ENCODE assay signal across 8 mouse cellular contexts in genomic region chr2:25261870-25262269, GRCm38 (mm10). TPM values are rescaled to one million over a fixed set of nuclear protein-coding genes. Genes with fewer than 3 reads are reported as not detected.
DNase-seq lines count a peak whose midpoint lies in the region; ATAC-seq and TF ChIP-seq lines count a peak whose summit lies in the region.

No protein-coding gene starts in this region.

- TF ChIP-seq EP300 in heart, postnatal 0 days (IDR thresholded peaks at IDR 0.05; ENCODE audit: low read depth), result no peak
- no peak for TF ChIP-seq EP300 in MEL (IDR thresholded peaks at IDR 0.05; ENCODE audit: low read depth in 1 of 2, low read length in 2 of 2)

- H3K4me1 ChIP-seq in heart, postnatal 0 days (ENCODE audit: control insufficient read depth, insufficient read depth), result peaks cover 22% of the 10 kb centered on the region
- H3K4me1 ChIP-seq in MEL (ENCODE audit: control insufficient read depth in 1 of 2, insufficient read depth in 2 of 2, low read length in 2 of 2), result peaks cover 4 to 35% of the 10 kb centered on the region in 2 experiments; a peak in 3 of 4 replicates
- peaks cover 52% of the 10 kb centered on the region for H3K4me1 ChIP-seq in hindbrain, embryonic 10.5 days (replicated peaks)
- H3K4me1 ChIP-seq in midbrain, embryonic 13.5 days (replicated peaks), result peaks cover 51% of the 10 kb centered on the region

- 0 out of 2 replicates have a peak overlapping the region, but pooled peaks have one; percentile 41 for H3K9ac ChIP-seq in heart, postnatal 0 days (replicated peaks; ENCODE audit: low read depth, low read length)
- peak overlapping the region; percentile 86 for H3K9ac ChIP-seq in MEL (ENCODE audit: control insufficient read depth, low read depth, low read length, poor library complexity, severe bottlenecking)
- H3K9ac ChIP-seq in midbrain, embryonic 13.5 days (replicated peaks), result peak overlapping the region; percentile 64; the same call in 1 of the 2 replicates

- peak overlapping the region; percentile 90 for H3K4me2 ChIP-seq in heart, postnatal 0 days (ENCODE audit: low read depth, low read length)
- peak overlapping the region; percentile 100 for H3K4me2 ChIP-seq in midbrain, embryonic 13.5 days (replicated peaks)

- no peak for TF ChIP-seq RAD21 in MEL (IDR thresholded peaks at IDR 0.05; ENCODE audit: low read depth, low read length)

- no peak for DNase-seq in heart, postnatal 0 days (ENCODE audit: low spot score)
- DNase-seq in heart, postnatal 36 days, result no peak
- no peak for DNase-seq in MEL (ENCODE audit: low read depth, low spot score)
- no peak for DNase-seq in hindbrain, embryonic 10.5 days (ENCODE audit: low spot score)
- DNase-seq in adrenal gland, adult (ENCODE audit: inconsistent age in 2 of 2, low spot score in 1 of 2), result no peak
- no peak for DNase-seq in cerebellum, adult 8-10 months

- H3K4me3 ChIP-seq in heart, postnatal 0 days (ENCODE audit: low read depth, low read length), result peak overlapping the region; percentile 60
- peak overlapping the region; percentile 79 to 80 for H3K4me3 ChIP-seq in MEL (ENCODE audit: control insufficient read depth in 1 of 2, insufficient read depth in 1 of 2, low read depth in 2 of 2, low read length in 2 of 2)
- peak overlapping the region; percentile 73 for H3K4me3 ChIP-seq in hindbrain, embryonic 10.5 days
- peak overlapping the region; percentile 80 for H3K4me3 ChIP-seq in midbrain, embryonic 13.5 days (replicated peaks)

- intact Hi-C loops in heart, postnatal 36 days (cut with DNase I), result no loop called here

- 44% methylated on average over 11 of the region's 12 CpGs for WGBS in heart, postnatal 0 days
- 50% methylated on average over 12 of the region's 12 CpGs for WGBS in hindbrain, embryonic 10.5 days
- 46% methylated on average over 12 of the region's 12 CpGs for whole genome bisulfite sequencing in midbrain, embryonic 13.5 days

- no peaks in the 10 kb centered on the region for H3K9me3 ChIP-seq in heart, postnatal 0 days (replicated peaks; ENCODE audit: control insufficient read depth, low read length)
- no peaks in the 10 kb centered on the region for H3K9me3 ChIP-seq in MEL (replicated peaks; ENCODE audit: insufficient read depth, low read length)
- no peaks in the 10 kb centered on the region for H3K9me3 ChIP-seq in hindbrain, embryonic 10.5 days
- H3K9me3 ChIP-seq in midbrain, embryonic 13.5 days, result no peaks in the 10 kb centered on the region

- TF ChIP-seq CTCF in heart, postnatal 0 days (IDR thresholded peaks at IDR 0.05; ENCODE audit: low read depth), result no peak
- TF ChIP-seq CTCF in MEL (IDR thresholded peaks at IDR 0.05 in 2 of 3, conservative IDR thresholded peaks at IDR 0.05 in 1 of 3; ENCODE audit: control insufficient read depth in 1 of 3, insufficient read depth in 1 of 3, low read depth in 2 of 3, low read length in 3 of 3, poor library complexity in 1 of 3, severe bottlenecking in 1 of 3), result no peak

- peak; percentile 1; the same call in 1 of the 2 replicates for ATAC-seq in heart, postnatal 0 days (ENCODE audit: insufficient read depth, low read depth)
- 0 out of 2 replicates have a peak, but pooled peaks have one; percentile 2 for ATAC-seq in midbrain, embryonic 13.5 days
- no peak for ATAC-seq in inflammation-experienced regulatory T-cells, adult 6 months

- H3K27ac ChIP-seq in heart, postnatal 0 days (ENCODE audit: low read depth), result peak overlapping the region; percentile 69
- peak overlapping the region; percentile 70 for H3K27ac ChIP-seq in MEL (ENCODE audit: control insufficient read depth, low read depth, low read length)
- peak overlapping the region; percentile 84 for H3K27ac ChIP-seq in hindbrain, embryonic 10.5 days
- H3K27ac ChIP-seq in midbrain, embryonic 13.5 days, result peak overlapping the region; percentile 64

- no peak for TF ChIP-seq POLR2A in MEL (IDR thresholded peaks at IDR 0.05; ENCODE audit: control insufficient read depth in 1 of 2, insufficient read depth in 1 of 2, low read depth in 1 of 2, low read length in 2 of 2, poor library complexity in 1 of 2)

- H3K36me3 ChIP-seq in heart, postnatal 0 days (replicated peaks; ENCODE audit: control insufficient read depth, insufficient read depth, low read length), result no peaks in the 10 kb centered on the region
- peaks cover 0 to 24% of the 10 kb centered on the region in 2 experiments; a peak in 2 of 4 replicates for H3K36me3 ChIP-seq in MEL (ENCODE audit: control insufficient read depth in 1 of 2, insufficient read depth in 2 of 2, low read length in 2 of 2)
- H3K36me3 ChIP-seq in hindbrain, embryonic 10.5 days, result no peaks in the 10 kb centered on the region
- H3K36me3 ChIP-seq in midbrain, embryonic 13.5 days, result no peaks in the 10 kb centered on the region

- no peaks in the 10 kb centered on the region for H3K27me3 ChIP-seq in heart, postnatal 0 days (ENCODE audit: control insufficient read depth, insufficient read depth, low read length)
- H3K27me3 ChIP-seq in MEL (ENCODE audit: control insufficient read depth in 1 of 2, insufficient read depth in 2 of 2, low read length in 2 of 2), result no peaks in the 10 kb centered on the region
- peaks cover 26% of the 10 kb centered on the region for H3K27me3 ChIP-seq in hindbrain, embryonic 10.5 days (ENCODE audit: insufficient read depth, poor library complexity, severe bottlenecking)
- H3K27me3 ChIP-seq in midbrain, embryonic 13.5 days, result peaks cover 16% of the 10 kb centered on the region

- peaks cover 43% of the 10 kb centered on the region for H3K79me2 ChIP-seq in MEL (ENCODE audit: control insufficient read depth, insufficient read depth, low read length, poor library complexity)

RNA-seq across cellular contexts. Expression of gene Tprn, which starts 0.5 kb away (rescaled TPM):
- total RNA-seq in heart, postnatal 0 days (2014; rRNA removed; ENCODE audit: low replicate concordance), result 5.2 and 5.4 TPM in 2 replicates
- polyA plus RNA-seq in heart, postnatal 0 days (2015; fragmentation: Nextera tagmentation; extraction: Ambion mirVana), result 3.6 and 3.7 TPM in 2 replicates
- total RNA-seq in heart, postnatal 36 days (2021), result 1 to 10 TPM; 4.8 to 8.6 TPM
- 26.1 and 32.9 TPM in 2 replicates for total RNA-seq in MEL (2012; rRNA removed)
- 10 to 100 TPM in 1 of 2 experiments, not detected in 1; 50.8 TPM for polyA plus RNA-seq in MEL (2012; ENCODE audit: insufficient read depth in 1 of 2, insufficient read length in 2 of 2, low read depth in 1 of 2, low replicate concordance in 2 of 2, missing spikeins in 1 of 2)
- polyA plus RNA-seq in hindbrain, embryonic 10.5 days (2016; fragmentation: Nextera tagmentation; extraction: Ambion mirVana), result 8.1 and 9.5 TPM in 2 replicates
- 11.4 and 13.3 TPM in 2 replicates for polyA plus RNA-seq in midbrain, embryonic 13.5 days (2015; fragmentation: Nextera tagmentation; extraction: Ambion mirVana)
- 1 to 10 TPM; 3.4 to 4.7 (median 3.9) TPM for polyA plus RNA-seq in inflammation-experienced regulatory T-cells, adult 6 months (2017; shearing (Covaris generic))

RNA-seq across cellular contexts. Expression of gene Tmem203, which starts 6.6 kb away (rescaled TPM):
- total RNA-seq in heart, postnatal 0 days (2014; rRNA removed; ENCODE audit: low replicate concordance), result 35.3 and 42.0 TPM in 2 replicates
- 25.6 and 26.5 TPM in 2 replicates for polyA plus RNA-seq in heart, postnatal 0 days (2015; fragmentation: Nextera tagmentation; extraction: Ambion mirVana)
- total RNA-seq in heart, postnatal 36 days (2021), result 10 to 100 TPM; 13.4 to 15.1 TPM
- total RNA-seq in MEL (2012; rRNA removed), result 8.1 and 8.4 TPM in 2 replicates
- polyA plus RNA-seq in MEL (2012; ENCODE audit: insufficient read depth in 1 of 2, insufficient read length in 2 of 2, low read depth in 1 of 2, low replicate concordance in 2 of 2, missing spikeins in 1 of 2), result 10 to 100 TPM in 1 of 2 experiments, not detected in 1; 17.0 TPM
- polyA plus RNA-seq in hindbrain, embryonic 10.5 days (2016; fragmentation: Nextera tagmentation; extraction: Ambion mirVana), result 18.7 and 20.3 TPM in 2 replicates
- 18.6 and 19.6 TPM in 2 replicates for polyA plus RNA-seq in midbrain, embryonic 13.5 days (2015; fragmentation: Nextera tagmentation; extraction: Ambion mirVana)
- polyA plus RNA-seq in inflammation-experienced regulatory T-cells, adult 6 months (2017; shearing (Covaris generic)), result 10 to 100 TPM in 1 of 3 experiments, 1 to 10 TPM in 2; 8.3 to 13.7 (median 8.7) TPM

RNA-seq across cellular contexts. Expression of gene Ssna1, which starts 10.4 kb away (rescaled TPM):
- total RNA-seq in heart, postnatal 0 days (2014; rRNA removed; ENCODE audit: low replicate concordance), result 58.9 and 110 TPM in 2 replicates
- 111 and 117 TPM in 2 replicates for polyA plus RNA-seq in heart, postnatal 0 days (2015; fragmentation: Nextera tagmentation; extraction: Ambion mirVana)
- 10 to 100 TPM; 37.4 to 44.0 TPM for total RNA-seq in heart, postnatal 36 days (2021)
- total RNA-seq in MEL (2012; rRNA removed), result 194 and 226 TPM in 2 replicates
- 100 to 1,000 TPM in 1 of 2 experiments, not detected in 1; 158 TPM for polyA plus RNA-seq in MEL (2012; ENCODE audit: insufficient read depth in 1 of 2, insufficient read length in 2 of 2, low read depth in 1 of 2, low replicate concordance in 2 of 2, missing spikeins in 1 of 2)
- 248 and 259 TPM in 2 replicates for polyA plus RNA-seq in hindbrain, embryonic 10.5 days (2016; fragmentation: Nextera tagmentation; extraction: Ambion mirVana)
- 205 and 216 TPM in 2 replicates for polyA plus RNA-seq in midbrain, embryonic 13.5 days (2015; fragmentation: Nextera tagmentation; extraction: Ambion mirVana)
- 100 to 1,000 TPM; 111 to 156 (median 121) TPM for polyA plus RNA-seq in inflammation-experienced regulatory T-cells, adult 6 months (2017; shearing (Covaris generic))

RNA-seq across cellular contexts. Expression of gene Anapc2, which starts 10.4 kb away (rescaled TPM):
- 31.4 and 48.6 TPM in 2 replicates for total RNA-seq in heart, postnatal 0 days (2014; rRNA removed; ENCODE audit: low replicate concordance)
- polyA plus RNA-seq in heart, postnatal 0 days (2015; fragmentation: Nextera tagmentation; extraction: Ambion mirVana), result 41.0 and 46.5 TPM in 2 replicates
- 10 to 100 TPM; 38.6 to 39.1 TPM for total RNA-seq in heart, postnatal 36 days (2021)
- total RNA-seq in MEL (2012; rRNA removed), result 9.8 and 10.3 TPM in 2 replicates
- polyA plus RNA-seq in MEL (2012; ENCODE audit: insufficient read depth in 1 of 2, insufficient read length in 2 of 2, low read depth in 1 of 2, low replicate concordance in 2 of 2, missing spikeins in 1 of 2), result 10 to 100 TPM in 1 of 2 experiments, not detected in 1; 67.0 TPM
- polyA plus RNA-seq in hindbrain, embryonic 10.5 days (2016; fragmentation: Nextera tagmentation; extraction: Ambion mirVana), result 150 and 156 TPM in 2 replicates
- polyA plus RNA-seq in midbrain, embryonic 13.5 days (2015; fragmentation: Nextera tagmentation; extraction: Ambion mirVana), result 147 and 149 TPM in 2 replicates
- polyA plus RNA-seq in inflammation-experienced regulatory T-cells, adult 6 months (2017; shearing (Covaris generic)), result 10 to 100 TPM; 29.3 to 44.6 (median 39.2) TPM

RNA-seq across cellular contexts. Expression of gene AL732309.1, which starts 15.2 kb away (rescaled TPM):
- total RNA-seq in heart, postnatal 0 days (2014; rRNA removed; ENCODE audit: low replicate concordance), result 4.8 and 6.9 TPM in 2 replicates
- polyA plus RNA-seq in heart, postnatal 0 days (2015; fragmentation: Nextera tagmentation; extraction: Ambion mirVana), result 0.97 and 1.6 TPM in 2 replicates
- total RNA-seq in heart, postnatal 36 days (2021), result 1 to 10 TPM; 1.2 to 2.2 TPM
- 8.2 and 11.5 TPM in 2 replicates for total RNA-seq in MEL (2012; rRNA removed)
- 1 to 10 TPM in 1 of 2 experiments, not detected in 1; 4.8 TPM for polyA plus RNA-seq in MEL (2012; ENCODE audit: insufficient read depth in 1 of 2, insufficient read length in 2 of 2, low read depth in 1 of 2, low replicate concordance in 2 of 2, missing spikeins in 1 of 2)
- 5.7 and 6.2 TPM in 2 replicates for polyA plus RNA-seq in hindbrain, embryonic 10.5 days (2016; fragmentation: Nextera tagmentation; extraction: Ambion mirVana)
- 4.9 and 5.1 TPM in 2 replicates for polyA plus RNA-seq in midbrain, embryonic 13.5 days (2015; fragmentation: Nextera tagmentation; extraction: Ambion mirVana)
- polyA plus RNA-seq in inflammation-experienced regulatory T-cells, adult 6 months (2017; shearing (Covaris generic)), result 1 to 10 TPM; 2.3 to 9.2 (median 4.0) TPM
